Mouse (Mus musculus) limb, embryonic 10.5 days (tissue): ENCODE measurements around the gene Gxylt2. TPM values are rescaled to one million over a fixed set of nuclear protein-coding genes. Genes with fewer than 3 reads are reported as not detected.

Experiments used
- DNase-seq: peaks from one replicate; pipeline ENCODE4 v3.0.0-alpha.2; 2017; ENCODE audit warnings: low spot score
- H3K27ac ChIP-seq: fragments of 300-500 bp; sonication (generic); 2 replicates; pipeline ENCODE4 v1.5.1; 2016; ENCODE audit warnings: mild to moderate bottlenecking
- H3K27me3 ChIP-seq: fragments of 300-500 bp; sonication (generic); 2 replicates; pipeline ENCODE4 v1.6.1; 2016; ENCODE audit warnings: low read depth, mild to moderate bottlenecking; ENCODE audit not compliant: poor library complexity, severe bottlenecking
- H3K36me3 ChIP-seq: fragments of 300-500 bp; sonication (generic); 2 replicates; pipeline ENCODE4 v1.6.1; 2016; ENCODE audit warnings: mild to moderate bottlenecking, moderate library complexity
- H3K4me1 ChIP-seq: fragments of 300-500 bp; sonication (generic); 2 replicates; pipeline ENCODE4 v1.6.1; 2016
- H3K4me3 ChIP-seq: fragments of 300-500 bp; sonication (generic); 2 replicates; pipeline ENCODE4 v1.5.1; 2016; ENCODE audit warnings: mild to moderate bottlenecking, moderate library complexity
- H3K9me3 ChIP-seq: fragments of 300-500 bp; sonication (generic); replicated peaks from 2 replicates; pipeline ENCODE4 v1.6.1; 2016; ENCODE audit warnings: mild to moderate bottlenecking
- WGBS: fragments of 180-500 bp; shearing (Covaris S2); methylation state at CpG from one replicate; pipeline ENCODE4 v1.1.7; 2016; 5-methylcytosine and 5-hydroxymethylcytosine counted together
- polyA plus RNA-seq: library from polyadenylated mRNA; unstranded; fragments of >200 nt; fragmentation: Nextera tagmentation; extraction: Ambion mirVana; gene quantifications from 2 replicates; pipeline ENCODE4 v1.2.1, GENCODE M21; 2016

Gxylt2 gene
- polyA plus RNA-seq, 1 experiment from 2014 or later: 4.4 TPM

DNA sequence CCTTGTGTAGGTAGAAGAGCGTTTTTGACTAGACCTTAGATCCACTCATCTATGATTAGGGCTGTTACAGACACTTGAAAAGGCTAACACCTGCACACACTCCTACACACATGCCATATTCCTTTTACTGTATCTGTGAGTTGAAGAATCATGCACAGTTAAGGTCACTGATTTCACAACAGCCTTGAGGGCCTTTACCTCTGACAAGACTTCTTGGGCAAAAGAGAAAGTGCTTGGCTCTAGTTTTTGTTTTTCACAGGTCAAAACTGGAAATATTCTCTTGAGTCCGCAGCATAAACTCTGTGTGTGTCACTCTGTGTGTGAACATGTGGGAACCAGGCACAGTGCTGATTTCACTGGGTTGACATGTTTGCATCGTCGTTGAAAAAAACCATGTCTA, 105.6 kb downstream of the Gxylt2 start:
- 89% methylated on average over 4 of the region's 4 CpGs for WGBS
- Histone ChIP-seq H3K4me1 (no peaks in the 10 kb centered on the region), H3K27me3 (no peaks in the 10 kb centered on the region), H3K9me3 (no peaks in the 10 kb centered on the region), H3K36me3 (no peaks in the 10 kb centered on the region), H3K4me3 (no peak overlapping the region), H3K27ac (no peak overlapping the region)
- no peak for DNase-seq

DNA sequence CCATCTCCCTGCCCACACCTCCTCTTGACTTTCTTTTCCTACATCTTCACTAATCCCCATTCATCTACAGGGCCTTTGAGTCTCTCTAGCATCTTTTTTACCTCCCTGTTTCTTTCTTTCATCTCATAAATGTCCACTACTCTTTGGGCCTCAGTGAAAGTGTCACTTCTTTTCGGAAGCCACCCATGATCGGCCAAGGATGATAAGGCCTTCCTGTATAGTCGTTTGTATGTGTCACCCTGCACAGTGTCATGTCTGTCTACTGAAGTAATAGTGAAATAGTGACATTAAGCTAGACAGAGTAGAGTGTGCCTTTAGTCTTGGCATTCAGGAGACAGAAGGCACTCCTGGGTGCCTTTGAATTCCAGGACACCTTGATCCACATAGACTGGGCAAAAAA, 107.2 kb downstream of the Gxylt2 start:
- Histone ChIP-seq H3K27ac (no peak overlapping the region), H3K4me1 (no peaks in the 10 kb centered on the region), H3K27me3 (no peaks in the 10 kb centered on the region), H3K9me3 (no peaks in the 10 kb centered on the region), H3K4me3 (no peak overlapping the region), H3K36me3 (no peaks in the 10 kb centered on the region)
- DNase-seq: no peak
- WGBS: 89% methylated on average over 3 of the region's 3 CpGs

DNA sequence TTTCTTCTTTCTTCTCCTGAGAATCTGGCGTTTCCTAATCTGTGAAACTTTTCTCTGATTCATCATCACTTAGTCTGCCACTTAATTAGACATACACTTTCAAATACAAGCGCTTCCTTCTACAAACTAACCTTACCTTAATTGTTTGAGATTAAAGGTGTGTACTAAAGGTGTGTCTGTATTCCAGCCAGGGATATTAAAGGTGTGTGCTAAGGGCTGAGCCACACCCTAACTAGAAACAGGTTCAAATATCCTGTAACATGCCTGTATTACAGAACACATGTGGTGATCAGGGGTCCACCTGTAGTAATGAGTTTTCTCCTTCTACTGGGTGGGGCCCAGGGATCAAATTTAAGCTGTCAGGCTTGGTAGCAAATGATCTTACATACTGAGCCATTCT, 116.8 kb downstream of the Gxylt2 start:
- Histone ChIP-seq H3K4me1 (peaks cover 12% of the 10 kb centered on the region; the same call in 1 of the 2 replicates), H3K9me3 (no peaks in the 10 kb centered on the region), H3K27me3 (no peaks in the 10 kb centered on the region), H3K4me3 (no peak overlapping the region), H3K27ac (no peak overlapping the region), H3K36me3 (no peaks in the 10 kb centered on the region)
- no peak for DNase-seq
- WGBS: 80% methylated on average over 2 of the region's 2 CpGs

DNA sequence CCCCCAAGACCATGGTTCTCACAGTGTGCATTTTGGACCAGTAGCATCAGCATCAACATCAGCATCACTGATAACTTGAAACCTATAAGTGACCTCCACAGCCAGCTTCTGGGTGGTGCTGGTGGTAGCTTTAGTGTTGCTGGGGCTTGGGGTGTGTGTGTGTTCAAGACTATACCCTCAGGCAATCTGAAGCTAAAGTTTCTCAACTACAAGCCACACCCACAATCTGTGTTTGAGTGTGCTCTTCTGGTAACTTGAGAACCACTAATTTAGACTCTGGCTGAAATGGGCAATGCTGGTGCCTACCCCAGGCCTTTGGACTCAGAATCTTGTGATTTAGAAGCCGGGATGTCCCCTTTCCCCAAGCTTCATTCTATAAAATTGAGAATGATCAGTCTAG, 118.8 kb downstream of the Gxylt2 start:
- H3K4me3 ChIP-seq: no peak overlapping the region
- H3K4me1 ChIP-seq: peaks cover 12% of the 10 kb centered on the region; the same call in 1 of the 2 replicates
- WGBS: 62% methylated on average over 1 of the region's 1 CpGs
- no peak for DNase-seq
- no peaks in the 10 kb centered on the region for H3K9me3 ChIP-seq
- H3K36me3 ChIP-seq: no peaks in the 10 kb centered on the region
- no peaks in the 10 kb centered on the region for H3K27me3 ChIP-seq
- H3K27ac ChIP-seq: no peak overlapping the region

DNA sequence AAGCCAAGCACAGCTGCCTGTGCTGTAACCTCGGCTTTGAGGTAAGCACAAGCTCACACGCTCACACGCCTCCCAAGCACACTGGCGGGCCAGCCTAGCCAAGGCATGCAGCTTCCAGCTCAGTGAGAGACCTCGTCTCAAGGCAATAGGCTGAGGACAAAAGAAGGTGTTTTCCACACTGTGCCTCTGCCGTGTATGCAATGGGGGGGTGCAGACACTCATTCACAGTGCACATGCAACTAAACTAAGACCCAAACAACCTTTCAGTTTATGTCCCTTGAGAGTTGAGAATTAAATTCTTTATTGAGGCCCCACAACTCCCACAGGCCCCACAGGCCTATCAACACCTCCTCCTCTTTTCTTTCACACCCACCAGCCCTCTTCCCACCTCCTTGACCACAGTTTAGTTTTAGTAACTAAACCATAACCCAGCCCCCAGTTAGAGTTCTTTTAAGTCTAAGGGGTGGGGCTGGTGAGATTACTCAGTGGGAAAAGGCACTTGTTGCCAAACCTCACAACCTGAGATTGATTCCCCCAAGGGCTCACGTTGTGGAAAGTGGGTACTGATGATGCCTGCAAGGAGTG, 119.9 kb downstream of the Gxylt2 start:
- Histone ChIP-seq H3K4me1 (peaks cover 12% of the 10 kb centered on the region; the same call in 1 of the 2 replicates), H3K36me3 (no peaks in the 10 kb centered on the region), H3K9me3 (no peaks in the 10 kb centered on the region), H3K27me3 (no peaks in the 10 kb centered on the region), H3K4me3 (no peak overlapping the region), H3K27ac (no peak overlapping the region)
- WGBS: 53% methylated on average over 7 of the region's 7 CpGs
- DNase-seq: no peak

DNA sequence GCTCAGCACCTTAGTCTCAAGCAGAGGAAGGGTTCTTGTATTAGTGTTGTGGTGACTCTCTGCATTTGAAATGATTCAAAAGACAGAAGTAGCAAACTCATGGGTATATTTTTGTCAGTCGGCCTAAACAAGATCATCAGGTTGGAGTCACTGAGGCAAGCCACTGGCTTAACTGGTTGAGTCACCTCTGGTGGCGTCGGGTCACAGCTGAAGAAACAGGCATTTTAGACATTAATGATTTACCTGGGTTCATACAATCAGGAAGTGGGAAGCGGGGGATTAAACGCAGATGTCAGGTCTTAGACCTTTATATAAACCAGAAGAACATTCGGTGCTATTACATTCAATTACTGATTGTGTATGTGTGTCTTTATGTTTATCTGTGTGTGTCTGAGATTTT, 121.5 kb downstream of the Gxylt2 start:
- peaks cover 12% of the 10 kb centered on the region; the same call in 1 of the 2 replicates for H3K4me1 ChIP-seq
- DNase-seq: no peak
- H3K27ac ChIP-seq: no peak overlapping the region
- no peaks in the 10 kb centered on the region for H3K27me3 ChIP-seq
- no peaks in the 10 kb centered on the region for H3K36me3 ChIP-seq
- H3K9me3 ChIP-seq: no peaks in the 10 kb centered on the region
- WGBS: 87% methylated on average over 6 of the region's 6 CpGs
- H3K4me3 ChIP-seq: no peak overlapping the region

DNA sequence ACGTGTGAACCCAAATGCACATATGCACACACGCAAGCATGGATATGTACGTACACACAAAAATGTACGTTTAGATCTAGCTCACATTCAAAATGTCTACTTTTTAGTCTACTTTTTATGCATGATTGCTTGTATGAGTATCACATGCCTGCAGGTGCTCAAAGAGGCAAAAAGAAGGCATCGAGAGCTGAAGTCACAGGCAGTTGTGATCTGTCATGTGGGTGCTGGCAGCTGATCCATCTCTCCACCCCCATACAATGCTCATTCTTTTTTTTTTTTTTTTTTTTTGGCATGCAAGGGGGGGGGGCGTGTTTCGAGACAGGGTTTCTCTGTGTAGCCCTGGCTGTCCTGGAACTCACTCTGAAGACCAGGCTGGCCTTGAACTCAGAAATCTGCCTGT, 124.0 kb downstream of the Gxylt2 start:
- Histone ChIP-seq H3K27me3 (no peaks in the 10 kb centered on the region), H3K27ac (no peak overlapping the region), H3K4me1 (peaks cover 10% of the 10 kb centered on the region), H3K4me3 (no peak overlapping the region), H3K36me3 (no peaks in the 10 kb centered on the region), H3K9me3 (no peaks in the 10 kb centered on the region)
- DNase-seq: no peak
- WGBS: 93% methylated on average over 7 of the region's 7 CpGs

DNA sequence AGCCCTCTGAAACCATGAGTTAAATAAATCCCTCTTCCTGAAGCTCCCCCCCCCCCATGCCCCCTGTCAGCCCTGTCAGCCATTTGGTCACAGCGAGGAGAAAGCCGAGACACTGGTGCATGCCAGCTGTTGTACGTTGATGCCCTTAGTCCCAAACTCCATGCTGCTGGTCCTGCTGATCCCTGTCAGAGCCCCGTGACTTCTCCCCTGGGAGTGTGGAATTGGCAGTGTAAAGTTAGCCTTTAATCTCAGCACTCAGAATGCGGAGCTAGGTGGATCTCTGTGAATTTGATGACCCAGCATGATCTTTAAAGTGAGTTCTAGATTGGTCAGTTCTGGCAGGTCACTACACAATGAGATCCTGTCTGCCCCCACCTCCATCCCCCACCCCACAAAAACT, 125.2 kb downstream of the Gxylt2 start:
- Histone ChIP-seq H3K36me3 (peaks cover 4% of the 10 kb centered on the region), H3K27me3 (no peaks in the 10 kb centered on the region), H3K4me1 (peaks cover 4% of the 10 kb centered on the region), H3K4me3 (no peak overlapping the region), H3K27ac (no peak overlapping the region), H3K9me3 (no peaks in the 10 kb centered on the region)
- DNase-seq: no peak
- 75% methylated on average over 5 of the region's 5 CpGs for WGBS

DNA sequence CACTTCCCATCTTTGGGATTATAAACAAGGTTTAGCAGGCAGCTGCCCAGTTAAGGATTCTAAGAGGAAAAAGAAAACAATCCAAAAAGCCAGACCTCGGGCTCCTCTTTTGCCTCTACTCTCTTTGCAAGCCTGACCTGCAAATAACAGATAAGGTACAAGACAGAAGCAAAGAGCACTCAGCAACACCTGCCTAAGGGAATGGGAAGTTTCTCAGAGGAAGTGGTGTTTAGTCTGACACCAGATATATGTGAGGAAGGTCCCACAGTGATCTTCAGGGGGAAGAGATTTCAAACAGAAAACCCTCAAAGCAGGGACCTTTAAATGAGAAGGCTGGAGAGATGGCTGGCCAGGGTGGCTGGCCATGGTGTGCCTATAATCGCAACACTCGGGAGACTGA, 126.7 kb downstream of the Gxylt2 start:
- peaks cover 5% of the 10 kb centered on the region for H3K4me1 ChIP-seq
- H3K4me3 ChIP-seq: no peak overlapping the region
- H3K27ac ChIP-seq: no peak overlapping the region
- DNase-seq: no peak
- H3K36me3 ChIP-seq: peaks cover 18% of the 10 kb centered on the region
- no peaks in the 10 kb centered on the region for H3K9me3 ChIP-seq
- H3K27me3 ChIP-seq: no peaks in the 10 kb centered on the region
- WGBS: 88% methylated on average over 3 of the region's 3 CpGs

DNA sequence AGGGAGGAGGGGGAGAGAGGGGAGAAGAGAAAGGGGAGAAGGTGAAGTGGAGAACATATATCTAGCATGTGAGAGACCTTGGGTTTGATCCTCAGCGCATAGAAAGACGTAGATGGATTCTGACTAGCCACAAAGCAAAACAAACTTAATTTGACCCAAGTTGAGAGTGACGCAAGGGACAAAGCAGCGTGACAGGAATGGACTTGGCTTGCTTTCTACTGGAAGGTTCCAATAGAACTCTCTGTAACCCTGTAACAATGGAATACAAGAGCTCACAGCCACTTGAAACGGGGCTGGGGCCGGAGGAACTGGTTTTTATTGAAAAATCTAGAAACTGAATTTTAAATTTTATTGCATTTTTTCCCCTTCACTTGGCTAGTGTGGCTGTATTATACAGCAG, 127.2 kb downstream of the Gxylt2 start:
- Histone ChIP-seq H3K9me3 (no peaks in the 10 kb centered on the region), H3K27me3 (no peaks in the 10 kb centered on the region), H3K36me3 (peaks cover 24% of the 10 kb centered on the region), H3K4me3 (no peak overlapping the region), H3K27ac (no peak overlapping the region), H3K4me1 (peaks cover 5% of the 10 kb centered on the region)
- 96% methylated on average over 6 of the region's 6 CpGs for WGBS
- DNase-seq: no peak

DNA sequence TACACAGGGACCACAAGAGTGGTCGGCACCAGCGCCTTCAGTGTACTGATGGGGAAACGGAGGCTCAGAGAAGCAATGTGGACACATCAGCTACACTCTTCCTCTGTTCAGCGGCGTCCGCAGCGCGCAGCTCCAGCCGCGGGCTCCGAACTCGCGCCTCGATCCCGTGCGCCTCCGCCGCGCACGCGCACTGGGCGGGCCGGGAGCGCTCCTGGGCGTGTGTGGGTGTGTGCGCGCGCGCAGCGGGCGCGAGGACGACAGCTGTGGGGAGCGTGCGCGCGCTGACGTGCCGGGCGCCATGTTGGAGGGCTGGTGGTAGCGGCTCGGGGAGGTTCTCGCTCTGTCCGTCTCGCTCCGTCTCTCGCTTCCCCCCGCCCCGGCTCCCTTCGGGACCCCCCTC, 128.8 kb downstream of the Gxylt2 start, which contains the start of gene Ppp4r2:
TSS of gene Ppp4r2 (plus strand) at position 268 of the 400 bp plus-strand sequence.
- H3K36me3 ChIP-seq: peaks cover 40% of the 10 kb centered on the region
- WGBS: under 1% methylated on average over 34 of the region's 50 CpGs
- H3K4me3 ChIP-seq: peak within 1 kb of the TSS; percentile 93
- no peaks in the 10 kb centered on the region for H3K9me3 ChIP-seq
- peak; percentile 94 for DNase-seq
- H3K27ac ChIP-seq: peak within 1 kb of the TSS; percentile 98
- H3K4me1 ChIP-seq: peaks cover 5% of the 10 kb centered on the region
- no peaks in the 10 kb centered on the region for H3K27me3 ChIP-seq

DNA sequence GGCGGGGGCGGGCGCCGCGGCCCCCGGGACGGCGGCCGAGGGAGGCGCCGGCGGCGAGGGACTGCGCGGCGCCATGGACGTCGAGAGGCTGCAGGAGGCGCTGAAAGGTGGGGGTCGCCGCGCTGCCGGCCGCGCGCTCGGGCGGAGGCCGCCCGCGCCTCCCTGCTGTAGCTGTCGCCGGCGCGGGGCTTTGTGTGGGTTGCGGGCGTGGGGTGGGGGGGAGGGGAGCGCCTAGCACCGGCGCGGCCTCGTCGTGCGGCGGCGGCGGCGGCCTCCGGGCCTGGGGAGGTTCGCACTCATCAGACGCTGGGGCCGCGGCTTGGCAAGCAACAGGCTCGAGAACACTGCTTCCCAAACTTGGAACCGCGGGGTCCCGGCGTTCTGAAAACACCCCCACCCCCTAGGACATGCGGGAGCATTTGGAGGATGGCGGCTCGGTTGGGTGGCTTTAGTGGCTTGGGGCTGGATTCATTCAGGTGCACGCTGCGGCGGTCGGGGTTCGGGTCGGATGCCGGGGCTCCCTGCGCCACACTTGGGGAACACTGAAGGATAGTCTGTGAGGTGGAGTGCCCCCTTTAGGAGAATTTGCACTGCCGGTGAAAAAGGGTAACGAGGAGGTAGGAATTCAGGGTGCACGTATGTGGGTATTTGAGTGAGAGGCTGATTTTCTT, 129.4 kb downstream of the Gxylt2 start:
- DNase-seq: peak; percentile 76
- H3K4me1 ChIP-seq: peaks cover 5% of the 10 kb centered on the region
- H3K9me3 ChIP-seq: no peaks in the 10 kb centered on the region
- H3K4me3 ChIP-seq: peak overlapping the region; percentile 93
- WGBS: 1% methylated on average over 68 of the region's 72 CpGs
- H3K36me3 ChIP-seq: peaks cover 46% of the 10 kb centered on the region
- no peaks in the 10 kb centered on the region for H3K27me3 ChIP-seq
- H3K27ac ChIP-seq: peak overlapping the region; percentile 98

DNA sequence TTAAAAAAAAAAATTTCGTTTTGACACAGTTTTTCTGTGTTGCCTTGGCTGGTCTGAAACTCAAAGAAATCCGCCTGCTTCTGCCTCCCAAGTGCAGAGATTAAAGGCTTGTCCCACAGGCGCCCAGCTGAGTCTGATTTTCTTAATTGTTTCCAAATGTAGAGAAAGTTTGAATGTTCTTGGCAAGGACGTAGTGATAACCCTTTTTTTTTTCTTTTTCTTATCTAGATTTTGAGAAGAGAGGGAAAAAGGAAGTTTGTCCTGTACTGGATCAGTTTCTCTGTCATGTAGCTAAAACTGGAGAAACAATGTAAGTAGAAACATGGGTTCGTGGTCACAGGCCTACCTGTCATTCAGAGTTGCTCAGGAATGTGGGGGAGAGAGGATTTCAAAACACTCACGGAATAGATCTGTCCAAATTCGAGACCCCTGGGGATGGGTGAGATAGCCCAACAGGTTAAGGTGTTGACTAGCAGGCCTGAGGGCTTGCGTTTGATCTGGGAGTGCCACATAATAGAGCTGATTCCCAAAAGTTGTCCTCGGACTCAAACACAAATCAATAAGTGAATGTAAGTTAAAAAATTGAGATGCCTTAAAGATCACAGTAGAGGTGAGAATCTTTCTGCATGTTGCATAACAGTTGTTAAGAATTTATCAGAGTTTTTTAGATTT, 130.1 kb downstream of the Gxylt2 start:
- Histone ChIP-seq H3K27ac (peak overlapping the region; percentile 98), H3K9me3 (no peaks in the 10 kb centered on the region), H3K27me3 (no peaks in the 10 kb centered on the region), H3K36me3 (peaks cover 53% of the 10 kb centered on the region), H3K4me1 (peaks cover 5% of the 10 kb centered on the region), H3K4me3 (peak overlapping the region; percentile 93)
- 47% methylated on average over 9 of the region's 9 CpGs for WGBS
- no peak for DNase-seq
